Mouse (Mus musculus) E14TG2a.4 (cell line): ENCODE measurements at regions not wholly inside any gene's neighbourhood (a gene's known extent, or its start where the extent isn't known, plus 50 kb on each side); places are given as distances from the start of the nearest gene placed in this dataset.

Experiments used
- H3K27me3 ChIP-seq: 2 replicates; pipeline ENCODE4 v1.6.1; 2014; ENCODE audit warnings: low read length, control low read depth; ENCODE audit not compliant: insufficient read depth
- H3K36me3 ChIP-seq: 2 replicates; pipeline ENCODE4 v1.6.1; 2014; ENCODE audit warnings: low read length, control low read depth; ENCODE audit not compliant: insufficient read depth
- H3K4me1 ChIP-seq: replicated peaks from 2 replicates; pipeline ENCODE4 v1.6.1; 2014; ENCODE audit warnings: low read depth, low read length, control low read depth
- H3K4me3 ChIP-seq: replicated peaks from 2 replicates; pipeline ENCODE4 v1.5.1; 2014; ENCODE audit warnings: mild to moderate bottlenecking, low read length
- H3K9me3 ChIP-seq: 2 replicates; pipeline ENCODE4 v1.6.1; 2014; ENCODE audit warnings: low read length, control low read depth
- CTCF ChIP-seq: conservative IDR thresholded peaks from 2 replicates; pipeline ENCODE4 v1.5.1; 2014; ENCODE audit warnings: low read length
- NANOG ChIP-seq: IDR thresholded peaks from 2 replicates; pipeline ENCODE4 v1.6.1; 2014; ENCODE audit warnings: borderline replicate concordance, low read length, mixed read lengths
- POU5F1 ChIP-seq: IDR thresholded peaks from 2 replicates; pipeline ENCODE4 v1.6.1; 2014; ENCODE audit warnings: low read length, borderline replicate concordance

DNA sequence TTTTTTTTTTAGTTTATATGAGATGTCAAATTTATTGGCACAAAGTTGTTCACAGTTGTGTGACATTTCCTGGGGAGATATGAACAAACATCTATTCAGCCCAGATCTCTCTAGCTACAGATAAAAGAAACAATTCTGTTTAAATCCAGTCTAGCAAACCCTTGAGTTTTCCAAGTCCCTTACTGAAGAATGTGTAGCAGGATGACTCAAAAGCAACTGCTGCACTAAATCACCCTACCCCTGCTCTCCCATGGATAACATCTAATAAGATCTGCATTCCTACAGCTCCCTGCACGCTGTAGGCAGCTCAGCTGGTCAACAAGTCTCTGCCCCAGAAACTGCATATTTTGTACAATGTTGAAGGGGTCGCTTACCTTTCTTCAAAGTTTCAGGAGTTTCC lies 1242.6 kb upstream of the Lrrc6 start:
- H3K36me3 ChIP-seq = no peaks in the 10 kb centered on the region
- H3K4me1 ChIP-seq = no peaks in the 10 kb centered on the region
- no peak overlapping the region for H3K4me3 ChIP-seq
- H3K9me3 ChIP-seq = no peaks in the 10 kb centered on the region
- no peak for TF ChIP-seq NANOG
- no peak for TF ChIP-seq CTCF
- no peak for TF ChIP-seq POU5F1
- H3K27me3 ChIP-seq = no peaks in the 10 kb centered on the region

DNA sequence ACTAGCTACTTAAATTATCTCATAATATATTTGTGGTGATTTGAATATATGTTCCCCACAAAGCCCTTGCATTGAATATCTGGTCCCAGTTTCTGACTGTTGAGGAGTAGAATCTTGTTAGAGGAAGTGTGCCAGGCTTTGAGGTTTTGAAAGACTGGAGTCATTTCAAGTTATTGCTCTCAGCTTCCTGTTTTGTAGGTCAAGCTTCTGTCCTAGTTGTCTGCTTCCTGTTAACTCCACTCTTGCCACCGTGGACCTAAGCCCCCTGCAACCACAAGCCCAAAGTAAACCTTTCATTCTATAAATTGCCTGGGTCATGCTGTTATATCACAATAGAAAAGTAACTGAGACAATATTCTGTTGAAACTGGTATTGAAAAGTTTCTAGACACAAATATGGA lies 1232.3 kb upstream of the Lrrc6 start:
- no peak overlapping the region for H3K4me3 ChIP-seq
- no peaks in the 10 kb centered on the region for H3K27me3 ChIP-seq
- H3K9me3 ChIP-seq = peaks cover 12% of the 10 kb centered on the region
- no peaks in the 10 kb centered on the region for H3K4me1 ChIP-seq
- no peak for TF ChIP-seq NANOG
- no peak for TF ChIP-seq POU5F1
- no peak for TF ChIP-seq CTCF
- H3K36me3 ChIP-seq = no peaks in the 10 kb centered on the region

DNA sequence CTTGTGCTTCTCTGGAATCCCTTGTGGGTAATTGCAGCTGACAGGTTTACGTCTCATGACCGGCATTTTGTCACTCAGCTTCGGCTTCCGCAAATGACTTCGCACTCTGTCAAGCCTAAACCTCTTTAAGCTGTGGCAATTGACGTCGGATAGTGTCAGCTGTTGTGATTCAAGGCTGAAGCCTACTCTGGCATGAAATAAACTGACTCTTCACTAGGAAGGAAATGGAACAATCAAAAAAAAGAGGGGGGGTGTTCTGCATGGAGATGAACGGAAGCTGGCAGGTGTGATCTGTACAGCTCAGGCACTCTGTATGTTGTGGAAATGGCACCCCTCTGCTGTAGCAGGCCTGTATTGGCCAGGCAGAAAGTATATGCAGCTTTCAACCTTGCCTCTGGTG lies 1228.8 kb upstream of the Lrrc6 start:
- Histone ChIP-seq H3K36me3 (no peaks in the 10 kb centered on the region), H3K4me1 (no peaks in the 10 kb centered on the region), H3K9me3 (peaks cover 12% of the 10 kb centered on the region), H3K4me3 (no peak overlapping the region), H3K27me3 (no peaks in the 10 kb centered on the region)
- TF ChIP-seq POU5F1 (no peak), CTCF (no peak), NANOG (no peak)

DNA sequence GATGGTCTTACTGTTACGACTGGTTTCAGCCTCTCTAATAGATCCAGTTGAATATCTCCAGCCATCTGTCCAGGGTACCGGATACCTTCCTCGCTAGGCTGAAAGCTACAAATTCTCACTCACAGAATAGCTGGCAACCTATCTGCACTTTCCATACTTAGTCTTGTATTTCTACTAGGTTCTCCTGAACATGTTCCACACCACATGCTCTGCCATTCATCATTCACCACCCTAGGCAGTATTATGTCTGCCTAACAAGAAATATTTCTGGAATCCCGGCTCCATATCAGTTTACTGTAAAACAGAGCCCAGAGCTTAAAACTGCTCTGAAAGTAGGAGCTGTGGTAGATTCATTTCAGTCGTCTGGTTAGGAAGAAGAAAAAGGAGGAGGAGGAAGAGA lies 1224.5 kb upstream of the Lrrc6 start:
- Histone ChIP-seq H3K4me3 (no peak overlapping the region), H3K36me3 (no peaks in the 10 kb centered on the region), H3K27me3 (no peaks in the 10 kb centered on the region), H3K4me1 (no peaks in the 10 kb centered on the region), H3K9me3 (no peaks in the 10 kb centered on the region)
- TF ChIP-seq POU5F1 = no peak
- no peak for TF ChIP-seq CTCF

DNA sequence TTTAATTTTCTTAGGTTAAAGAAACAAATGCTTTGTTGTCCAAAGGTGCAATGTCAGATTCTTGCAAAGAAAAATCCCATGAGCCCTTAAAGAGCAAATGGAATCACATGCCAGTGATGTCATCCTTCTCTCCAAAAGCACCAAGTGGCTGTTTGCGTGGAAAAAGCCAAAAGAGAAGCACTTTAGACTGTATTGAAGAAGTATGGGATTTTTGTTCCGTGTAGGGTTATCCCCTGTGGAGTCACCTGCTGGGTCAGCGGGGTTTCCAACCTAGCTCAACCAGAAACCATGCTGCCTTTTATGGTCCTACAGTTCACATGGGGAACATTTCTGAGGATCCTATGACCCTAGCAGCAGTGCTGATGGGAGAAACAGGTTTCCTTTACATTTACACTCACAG lies 1213.5 kb upstream of the Lrrc6 start:
- Histone ChIP-seq H3K9me3 (no peaks in the 10 kb centered on the region), H3K27me3 (no peaks in the 10 kb centered on the region), H3K36me3 (no peaks in the 10 kb centered on the region), H3K4me3 (no peak overlapping the region), H3K4me1 (no peaks in the 10 kb centered on the region)
- TF ChIP-seq CTCF (no peak), NANOG (no peak), POU5F1 (no peak)

DNA sequence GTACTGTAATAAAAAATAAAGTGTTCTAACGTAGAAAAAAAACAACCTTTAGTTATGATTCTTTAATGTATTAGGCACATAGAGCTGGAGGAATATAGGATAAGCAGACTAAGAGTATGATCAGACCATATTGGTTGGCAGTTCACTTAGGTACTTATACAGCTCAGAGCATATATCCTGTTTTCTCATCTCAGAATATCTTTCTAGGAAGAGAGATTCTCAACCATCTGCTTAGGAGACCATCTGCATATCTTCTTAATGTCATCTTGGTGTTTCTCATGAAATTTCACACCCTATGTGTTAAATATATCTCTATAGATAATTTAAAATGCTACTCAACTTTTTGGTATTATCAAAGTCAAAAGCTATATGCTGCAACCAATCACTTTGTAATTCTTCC lies 1185.4 kb upstream of the Lrrc6 start:
- Histone ChIP-seq H3K36me3 (no peaks in the 10 kb centered on the region), H3K4me3 (no peak overlapping the region), H3K9me3 (no peaks in the 10 kb centered on the region), H3K4me1 (no peaks in the 10 kb centered on the region), H3K27me3 (no peaks in the 10 kb centered on the region)
- TF ChIP-seq POU5F1 = no peak
- no peak for TF ChIP-seq CTCF
- no peak for TF ChIP-seq NANOG

DNA sequence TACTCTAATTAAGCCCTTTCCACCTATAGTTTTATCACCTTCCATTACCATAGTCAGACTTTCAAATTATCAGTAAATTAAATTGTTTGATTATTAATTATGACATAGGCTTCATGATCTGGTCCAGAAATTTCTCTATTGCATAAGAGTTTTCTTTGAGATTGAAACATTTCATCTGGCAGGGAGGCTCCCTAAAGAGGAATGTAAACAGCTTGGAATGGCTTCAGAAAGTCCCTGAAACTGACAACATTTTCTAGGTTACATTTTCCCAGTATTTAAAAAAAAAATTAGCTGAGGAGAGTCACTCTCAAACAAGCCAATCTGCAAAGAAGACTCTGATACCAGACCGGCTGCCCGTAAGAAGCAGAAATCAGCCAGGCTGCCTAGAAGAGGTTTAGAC lies 1172.6 kb upstream of the Lrrc6 start:
- H3K4me1 ChIP-seq = no peaks in the 10 kb centered on the region
- no peaks in the 10 kb centered on the region for H3K27me3 ChIP-seq
- no peaks in the 10 kb centered on the region for H3K36me3 ChIP-seq
- H3K9me3 ChIP-seq = no peaks in the 10 kb centered on the region
- TF ChIP-seq POU5F1 = no peak
- TF ChIP-seq CTCF = no peak
- no peak for TF ChIP-seq NANOG
- H3K4me3 ChIP-seq = no peak overlapping the region

DNA sequence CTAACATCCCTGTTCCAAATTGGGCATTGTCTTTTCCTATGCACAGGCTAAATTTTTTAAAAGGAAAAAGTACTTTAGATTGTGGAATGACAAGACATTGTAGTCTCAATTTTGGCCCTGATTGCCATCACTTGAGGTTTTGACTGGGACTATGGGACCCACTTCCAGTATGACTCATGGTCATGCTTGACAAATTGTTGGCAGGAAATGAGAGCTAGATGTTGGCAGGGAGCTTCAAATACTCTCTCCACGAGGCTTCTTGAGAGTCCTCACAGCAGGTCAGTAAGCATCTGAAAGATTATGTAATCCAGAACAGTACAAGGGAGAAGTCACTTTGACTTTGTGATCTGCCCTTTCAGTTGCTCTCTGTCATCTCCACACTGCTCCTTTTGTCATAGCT lies 1135.4 kb upstream of the Lrrc6 start:
- Histone ChIP-seq H3K9me3 (no peaks in the 10 kb centered on the region), H3K27me3 (no peaks in the 10 kb centered on the region), H3K36me3 (no peaks in the 10 kb centered on the region), H3K4me3 (no peak overlapping the region), H3K4me1 (no peaks in the 10 kb centered on the region)
- TF ChIP-seq NANOG = no peak
- TF ChIP-seq POU5F1 = no peak
- TF ChIP-seq CTCF = no peak

DNA sequence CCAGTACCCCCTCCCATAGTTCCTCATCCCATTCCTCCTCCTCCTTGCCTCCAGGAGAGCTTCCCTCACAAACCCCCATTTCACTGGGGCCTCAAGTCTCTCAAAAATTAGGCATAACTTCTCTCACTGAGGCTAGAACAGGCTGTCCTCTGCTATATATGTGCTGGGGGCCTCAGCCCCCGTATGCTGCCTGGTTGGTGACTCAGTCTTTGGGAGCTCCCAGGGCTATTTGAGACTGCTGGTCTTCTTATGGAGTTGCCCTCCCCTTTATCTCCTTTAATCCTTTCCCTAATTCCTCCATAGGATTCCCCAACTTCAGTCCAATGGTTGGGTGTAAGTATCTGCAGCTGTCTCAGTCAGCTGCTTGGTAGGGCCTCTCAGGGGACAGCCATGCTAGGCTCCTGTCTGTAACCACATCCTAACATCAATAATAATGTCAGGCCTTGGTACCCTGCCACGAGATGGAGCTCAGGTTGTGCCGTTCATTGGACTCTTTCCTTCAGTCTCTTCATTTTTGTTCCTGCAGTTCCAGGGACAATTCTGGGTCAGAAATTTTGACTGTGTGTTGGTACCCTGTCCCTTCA lies 1126.1 kb upstream of the Lrrc6 start:
- Histone ChIP-seq H3K9me3 (no peaks in the 10 kb centered on the region), H3K36me3 (no peaks in the 10 kb centered on the region), H3K4me1 (no peaks in the 10 kb centered on the region), H3K27me3 (no peaks in the 10 kb centered on the region), H3K4me3 (no peak overlapping the region)
- TF ChIP-seq POU5F1 = no peak
- no peak for TF ChIP-seq CTCF
- no peak for TF ChIP-seq NANOG
